Mouse (Mus musculus): ENCODE measurements at regions not wholly inside any gene's neighbourhood (a gene's known extent, or its start where the extent isn't known, plus 50 kb on each side); places are given as distances from the start of the nearest gene placed in this dataset.

- no peak for TF ChIP-seq CTCF (IDR thresholded peaks at IDR 0.05; ENCODE audit: low read depth, low read length)
- TF ChIP-seq POLR2A (IDR thresholded peaks at IDR 0.05; ENCODE audit: extremely low read depth, insufficient read depth, low read length), result no peak
Measured at GRCm38 (mm10) chr17:47210441-47211196, 158.1 kb upstream of the Mrps10 start.

All from liver, adult 2 months (tissue).